Mouse (Mus musculus) layer of hippocampus, adult 9-11 months (tissue): ENCODE measurements around the gene Olfr571.

Source experiments
- DNase-seq: peaks from one replicate; pipeline ENCODE4 v3.0.0; 2022

Olfr571 gene

GRCm38 (mm10) chr7:102917032-102917875 lies at the start of gene Olfr571:
Olfr571 (minus strand) TSS chr7:102917536.
- DNase-seq = no peak

GRCm38 (mm10) chr7:102962360-102962759 lies 45.0 kb upstream of the Olfr571 start, which contains the start of gene Olfr576:
Olfr576 (plus strand) TSS chr7:102962660.
- no peak for DNase-seq

- no peak for DNase-seq
These were observed 41.3 kb upstream of the Olfr571 start, which contains the start of gene Olfr575 for GRCm38 (mm10) chr7:102958593-102958992. Olfr575 (minus strand) TSS chr7:102958775.

GRCm38 (mm10) chr7:102958137-102958536 lies 40.8 kb upstream of the Olfr571 start:
- no peak for DNase-seq

GRCm38 (mm10) chr7:102950732-102951131 lies 33.4 kb upstream of the Olfr571 start:
- no peak for DNase-seq

GRCm38 (mm10) chr7:102948167-102948566 lies 30.8 kb upstream of the Olfr571 start, which contains the start of gene Olfr574:
Olfr574 (plus strand) TSS chr7:102948467.
- no peak for DNase-seq

- no peak for DNase-seq
These were observed 26.1 kb upstream of the Olfr571 start for GRCm38 (mm10) chr7:102943417-102943816.

- DNase-seq = no peak
These were observed 25.1 kb upstream of the Olfr571 start, which contains the start of gene Olfr573-ps1 for GRCm38 (mm10) chr7:102942475-102942874. Olfr573-ps1 (minus strand) TSS chr7:102942575.

GRCm38 (mm10) chr7:102927105-102927504 lies 9.8 kb upstream of the Olfr571 start:
- no peak for DNase-seq

- DNase-seq = no peak
These were observed 6.8 kb upstream of the Olfr571 start, which contains the start of gene Olfr572 for GRCm38 (mm10) chr7:102924109-102924508. Olfr572 (plus strand) TSS chr7:102924409.

- DNase-seq = no peak
These were observed 2.3 kb upstream of the Olfr571 start for GRCm38 (mm10) chr7:102919632-102920031.

GRCm38 (mm10) chr7:102916405-102916804 lies 931 bp downstream of the Olfr571 start:
- no peak for DNase-seq

GRCm38 (mm10) chr7:102915261-102915660 lies 2.1 kb downstream of the Olfr571 start:
- no peak for DNase-seq

GRCm38 (mm10) chr7:102890782-102891181 lies 26.6 kb downstream of the Olfr571 start, which contains the start of gene Olfr569:
Olfr569 (minus strand) TSS chr7:102890882.
- DNase-seq = no peak

- DNase-seq = no peak
These were observed 40.5 kb downstream of the Olfr571 start, which contains the start of gene Olfr568 for GRCm38 (mm10) chr7:102876822-102877221. Olfr568 (plus strand) TSS chr7:102877122.

- no peak for DNase-seq
These were observed 58.7 kb downstream of the Olfr571 start, which contains the start of gene Olfr566 for GRCm38 (mm10) chr7:102858665-102859064. Olfr566 (minus strand) TSS chr7:102858765.

GRCm38 (mm10) chr7:102855807-102856206 lies 61.5 kb downstream of the Olfr571 start:
- no peak for DNase-seq
